Mouse (Mus musculus) midbrain, embryonic 16.5 days (tissue): ENCODE results near the gene Wfdc16. TPM values are rescaled to one million over a fixed set of nuclear protein-coding genes. Genes with fewer than 3 reads are reported as not detected.

Experiments used
- ATAC-seq: fragments of 200-750 bp; cut with Nextera tagmentation; 2 replicates; pipeline ENCODE4 v1.8.0; 2017; ENCODE audit warnings: moderate TSS enrichment
- H3K27ac ChIP-seq: fragments of 300-500 bp; sonication (generic); 2 replicates; pipeline ENCODE4 v1.5.1; 2014; ENCODE audit warnings: mild to moderate bottlenecking, low read length, mixed read lengths
- H3K27me3 ChIP-seq: fragments of 300-500 bp; sonication (generic); 2 replicates; pipeline ENCODE4 v1.6.1; 2014; ENCODE audit warnings: low read depth, low read length, mixed read lengths; ENCODE audit not compliant: control insufficient read depth, insufficient read depth
- H3K36me3 ChIP-seq: fragments of 300-500 bp; sonication (generic); 2 replicates; pipeline ENCODE4 v1.6.1; 2014; ENCODE audit warnings: mild to moderate bottlenecking, low read length, moderate library complexity, mixed read lengths; ENCODE audit not compliant: control insufficient read depth, insufficient read depth
- H3K4me1 ChIP-seq: fragments of 300-500 bp; sonication (generic); 2 replicates; pipeline ENCODE4 v1.6.1; 2014; ENCODE audit warnings: mild to moderate bottlenecking, low read length, mixed read lengths; ENCODE audit not compliant: control insufficient read depth, insufficient read depth
- H3K4me2 ChIP-seq: fragments of 300-500 bp; sonication (generic); 2 replicates; pipeline ENCODE4 v1.6.1; 2014; ENCODE audit warnings: mild to moderate bottlenecking, low read length, mixed read lengths
- H3K4me3 ChIP-seq: fragments of 300-500 bp; sonication (generic); 2 replicates; pipeline ENCODE4 v1.5.1; 2014; ENCODE audit warnings: low read depth, mild to moderate bottlenecking, low read length, moderate library complexity, mixed read lengths
- H3K9ac ChIP-seq: fragments of 300-500 bp; sonication (generic); 2 replicates; pipeline ENCODE4 v1.6.1; 2014; ENCODE audit warnings: low read depth, low read length, mixed read lengths
- H3K9me3 ChIP-seq: fragments of 300-500 bp; sonication (generic); replicated peaks from 2 replicates; pipeline ENCODE4 v1.6.1; 2014; ENCODE audit warnings: mild to moderate bottlenecking, low read length, mixed read lengths; ENCODE audit not compliant: control insufficient read depth, poor library complexity, severe bottlenecking
- WGBS: fragments of 180-500 bp; shearing (Covaris S2); extraction: QIAGEN DNeasy Blood & Tissue Kit; methylation state at CpG from one replicate; pipeline ENCODE4 v1.1.7; 2014; 5-methylcytosine and 5-hydroxymethylcytosine counted together
- polyA plus RNA-seq: library from polyadenylated mRNA; unstranded; fragments of >200 nt; fragmentation: Nextera tagmentation; extraction: Ambion mirVana; gene quantifications from 2 replicates; pipeline ENCODE4 v1.2.1, GENCODE M21; 2015

The Wfdc16 gene
- polyA plus RNA-seq, 1 experiment from 2014 or later, result not detected

- no peak for ATAC-seq
- Histone ChIP-seq H3K9me3 (no peaks in the 10 kb centered on the region), H3K27me3 (no peaks in the 10 kb centered on the region), H3K4me3 (no peak overlapping the region), H3K27ac (no peak overlapping the region), H3K4me2 (no peak overlapping the region), H3K9ac (no peak overlapping the region), H3K4me1 (no peaks in the 10 kb centered on the region), H3K36me3 (no peaks in the 10 kb centered on the region)
- WGBS, result 90% methylated on average over 7 of the region's 7 CpGs
Observed at GRCm38 (mm10) chr2:164664851-164665250, 26.3 kb upstream of the Wfdc16 start.

GRCm38 (mm10) chr2:164656483-164656882 lies 17.9 kb upstream of the Wfdc16 start, which contains the start of gene Wfdc9:
Gene Wfdc9 (minus strand): TSS chr2:164656583.
- Histone ChIP-seq H3K9ac (no peak within 1 kb of the TSS), H3K4me3 (no peak within 1 kb of the TSS), H3K27ac (no peak within 1 kb of the TSS), H3K9me3 (no peaks in the 10 kb centered on the region), H3K4me2 (no peak within 1 kb of the TSS), H3K27me3 (no peaks in the 10 kb centered on the region), H3K4me1 (no peaks in the 10 kb centered on the region), H3K36me3 (no peaks in the 10 kb centered on the region)
- ATAC-seq, result no peak
- 79% methylated on average over 9 of the region's 9 CpGs for WGBS

- H3K27ac ChIP-seq, result no peak within 1 kb of the TSS
- ATAC-seq, result no peak
- WGBS, result 17% methylated on average over 11 of the region's 11 CpGs
- no peak within 1 kb of the TSS for H3K9ac ChIP-seq
- no peaks in the 10 kb centered on the region for H3K9me3 ChIP-seq
- no peak within 1 kb of the TSS for H3K4me3 ChIP-seq
- no peaks in the 10 kb centered on the region for H3K27me3 ChIP-seq
- H3K4me1 ChIP-seq, result no peaks in the 10 kb centered on the region
- H3K36me3 ChIP-seq, result no peaks in the 10 kb centered on the region
- no peak within 1 kb of the TSS for H3K4me2 ChIP-seq
Observed at GRCm38 (mm10) chr2:164655858-164656257, 17.3 kb upstream of the Wfdc16 start, which contains the start of gene Wfdc10. Gene Wfdc10 (plus strand): TSS chr2:164656046.

DNA sequence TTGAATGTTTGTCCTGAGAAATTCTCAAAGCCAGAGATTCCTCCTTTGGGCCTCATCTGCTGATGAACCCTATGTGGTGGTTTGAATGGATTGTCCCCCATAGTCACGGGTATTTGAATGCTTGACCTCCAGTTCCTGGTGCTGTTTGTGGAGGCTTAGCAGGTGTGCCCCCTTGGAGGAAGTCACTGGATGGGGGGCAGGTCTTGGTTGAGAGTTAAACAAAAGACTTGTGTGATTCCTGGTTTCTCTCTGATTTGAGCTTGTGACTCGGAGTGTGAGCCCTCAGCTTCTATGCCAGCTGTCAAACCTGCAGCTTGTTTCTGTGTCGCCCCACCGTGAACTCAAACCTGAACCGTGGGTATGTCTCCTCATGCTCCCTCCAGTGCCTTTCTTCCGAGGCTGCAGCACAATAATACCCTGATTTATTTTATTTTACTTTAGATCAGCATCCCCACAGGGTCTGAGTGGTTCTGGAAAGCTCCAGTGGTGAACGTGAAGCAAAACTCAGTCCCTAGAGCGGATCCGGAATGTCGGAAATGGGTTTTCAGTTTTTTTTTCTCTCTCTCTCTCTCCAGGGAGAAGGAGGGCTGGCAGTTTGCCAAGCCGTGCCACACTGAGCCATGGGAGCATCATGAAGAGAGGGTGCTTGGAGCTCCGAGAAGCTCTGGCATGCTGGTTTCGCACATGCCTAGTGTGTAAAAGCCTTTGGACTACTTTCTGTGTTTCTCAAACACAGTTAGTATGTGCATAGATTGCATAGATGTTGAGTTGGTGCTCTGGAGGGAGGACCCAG lies 3.5 kb upstream of the Wfdc16 start:
- 76% methylated on average over 13 of the region's 13 CpGs for WGBS
- H3K27me3 ChIP-seq, result no peaks in the 10 kb centered on the region
- H3K4me2 ChIP-seq, result no peak overlapping the region
- H3K4me3 ChIP-seq, result no peak overlapping the region
- H3K4me1 ChIP-seq, result no peaks in the 10 kb centered on the region
- no peak overlapping the region for H3K27ac ChIP-seq
- no peak overlapping the region for H3K9ac ChIP-seq
- no peaks in the 10 kb centered on the region for H3K9me3 ChIP-seq
- H3K36me3 ChIP-seq, result no peaks in the 10 kb centered on the region
- no peak for ATAC-seq

- Histone ChIP-seq H3K4me3 (no peak overlapping the region), H3K9ac (no peak overlapping the region), H3K4me1 (no peaks in the 10 kb centered on the region), H3K36me3 (no peaks in the 10 kb centered on the region), H3K27ac (no peak overlapping the region), H3K27me3 (no peaks in the 10 kb centered on the region), H3K9me3 (no peaks in the 10 kb centered on the region), H3K4me2 (no peak overlapping the region)
- 62% methylated on average over 7 of the region's 7 CpGs for WGBS
- no peak for ATAC-seq
Observed at GRCm38 (mm10) chr2:164641129-164641528, 2.5 kb upstream of the Wfdc16 start.

- 80% methylated on average over 9 of the region's 9 CpGs for WGBS
- H3K9ac ChIP-seq, result no peak overlapping the region
- H3K4me2 ChIP-seq, result no peak overlapping the region
- no peak for ATAC-seq
- H3K4me3 ChIP-seq, result no peak overlapping the region
- H3K36me3 ChIP-seq, result no peaks in the 10 kb centered on the region
- no peak overlapping the region for H3K27ac ChIP-seq
- no peaks in the 10 kb centered on the region for H3K9me3 ChIP-seq
- H3K4me1 ChIP-seq, result no peaks in the 10 kb centered on the region
- no peaks in the 10 kb centered on the region for H3K27me3 ChIP-seq
Observed at GRCm38 (mm10) chr2:164635266-164635665, 3.3 kb downstream of the Wfdc16 start.

GRCm38 (mm10) chr2:164621775-164622174 lies 16.8 kb downstream of the Wfdc16 start:
- Histone ChIP-seq H3K4me2 (no peak overlapping the region), H3K27ac (no peak overlapping the region), H3K4me3 (no peak overlapping the region), H3K27me3 (no peaks in the 10 kb centered on the region), H3K9me3 (no peaks in the 10 kb centered on the region), H3K9ac (no peak overlapping the region), H3K4me1 (no peaks in the 10 kb centered on the region), H3K36me3 (no peaks in the 10 kb centered on the region)
- WGBS, result 88% methylated on average over 4 of the region's 4 CpGs
- no peak for ATAC-seq

- no peaks in the 10 kb centered on the region for H3K9me3 ChIP-seq
- ATAC-seq, result no peak
- H3K27me3 ChIP-seq, result no peaks in the 10 kb centered on the region
Observed at GRCm38 (mm10) chr2:164619050-164619449, 19.5 kb downstream of the Wfdc16 start.

DNA sequence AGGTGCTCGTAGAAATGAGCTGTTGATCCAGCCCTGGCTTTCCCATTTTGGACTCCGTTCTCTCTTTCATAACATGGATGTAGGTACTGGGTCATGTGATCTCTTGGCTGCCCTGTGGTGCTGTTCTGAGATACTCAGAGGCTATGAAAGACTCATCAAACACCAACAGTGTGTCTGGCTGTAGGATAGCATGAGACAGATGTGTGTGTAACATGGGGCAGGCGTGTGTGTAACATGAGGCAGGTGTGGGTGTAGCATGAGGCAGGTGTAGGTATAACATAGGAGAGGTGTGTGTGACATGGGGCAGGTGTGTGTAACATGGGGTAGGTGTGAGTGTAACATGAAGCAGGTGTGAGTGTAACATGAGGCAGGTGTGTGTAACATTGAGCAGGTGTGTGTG lies 23.2 kb downstream of the Wfdc16 start:
- no peak overlapping the region for H3K27ac ChIP-seq
- 91% methylated on average over 3 of the region's 3 CpGs for WGBS

More at GRCm38 (mm10) chr2:164619050-164619449, 19.5 kb downstream of the Wfdc16 start:
- Histone ChIP-seq H3K4me1 (no peaks in the 10 kb centered on the region), H3K9ac (no peak overlapping the region), H3K4me3 (no peak overlapping the region), H3K27ac (no peak overlapping the region), H3K4me2 (no peak overlapping the region), H3K36me3 (no peaks in the 10 kb centered on the region)
- 78% methylated on average over 5 of the region's 5 CpGs for WGBS

More for the DNA sequence above, 23.2 kb downstream of the Wfdc16 start:
- ATAC-seq, result no peak
- Histone ChIP-seq H3K4me1 (no peaks in the 10 kb centered on the region), H3K4me2 (no peak overlapping the region), H3K9me3 (no peaks in the 10 kb centered on the region), H3K27me3 (no peaks in the 10 kb centered on the region), H3K9ac (no peak overlapping the region), H3K4me3 (no peak overlapping the region), H3K36me3 (no peaks in the 10 kb centered on the region)
